Mouse (Mus musculus): ENCODE measurements around the gene Nkd2. TPM values are rescaled to one million over a fixed set of nuclear protein-coding genes. Genes with fewer than 3 reads are reported as not detected.

The Nkd2 gene
- total RNA-seq (2014; rRNA removed; ENCODE audit: low replicate concordance) (14.3 and 22.1 TPM in 2 replicates), polyA plus RNA-seq (2015; fragmentation: Nextera tagmentation; extraction: Ambion mirVana) (2.2 and 5.7 TPM in 2 replicates)

- Histone ChIP-seq H3K4me1 (ENCODE audit: control insufficient read depth, insufficient read depth) (peaks cover 7% of the 10 kb centered on the region), H3K27me3 (ENCODE audit: control insufficient read depth, insufficient read depth, low read length) (peaks cover 26% of the 10 kb centered on the region), H3K27ac (ENCODE audit: low read depth) (no peak within 1 kb of the TSS), H3K36me3 (replicated peaks; ENCODE audit: control insufficient read depth, insufficient read depth, low read length) (no peaks in the 10 kb centered on the region), H3K4me3 (ENCODE audit: low read depth, low read length) (peak within 1 kb of the TSS; percentile 67), H3K4me2 (ENCODE audit: low read depth, low read length) (peak within 1 kb of the TSS; percentile 94), H3K9ac (replicated peaks; ENCODE audit: low read depth, low read length) (peak within 1 kb of the TSS; percentile 67), H3K9me3 (replicated peaks; ENCODE audit: control insufficient read depth, low read length) (no peaks in the 10 kb centered on the region)
- ATAC-seq (ENCODE audit: insufficient read depth, low read depth) = peak; percentile 70
- peak; percentile 78 for DNase-seq (ENCODE audit: low spot score)
- WGBS = under 1% methylated on average over 38 of the region's 38 CpGs
- TF ChIP-seq EP300 (IDR thresholded peaks at IDR 0.05; ENCODE audit: low read depth) (no peak), CTCF (IDR thresholded peaks at IDR 0.05; ENCODE audit: low read depth) (peak; percentile 57)
Measured at GRCm38 (mm10) chr13:73847465-73847836, at the start of gene Nkd2. Nkd2 (minus strand) TSS chr13:73847631.

- peak; percentile 32 for DNase-seq (ENCODE audit: low spot score)
Measured at GRCm38 (mm10) chr13:73892493-73893178, 45.2 kb upstream of the Nkd2 start.

GRCm38 (mm10) chr13:73887415-73887874, 40.0 kb upstream of the Nkd2 start:
- ATAC-seq (ENCODE audit: insufficient read depth, low read depth) (peak; percentile 76), DNase-seq (ENCODE audit: low spot score) (peak; percentile 44)
- WGBS = 46% methylated on average over 4 of the region's 4 CpGs
- H3K4me1 ChIP-seq (ENCODE audit: control insufficient read depth, insufficient read depth) = peaks cover 10% of the 10 kb centered on the region
- no peak overlapping the region for H3K9ac ChIP-seq (replicated peaks; ENCODE audit: low read depth, low read length)
- no peaks in the 10 kb centered on the region for H3K9me3 ChIP-seq (replicated peaks; ENCODE audit: control insufficient read depth, low read length)
- no peak overlapping the region for H3K4me3 ChIP-seq (ENCODE audit: low read depth, low read length)
- H3K36me3 ChIP-seq (replicated peaks; ENCODE audit: control insufficient read depth, insufficient read depth, low read length) = no peaks in the 10 kb centered on the region
- H3K27ac ChIP-seq (ENCODE audit: low read depth) = no peak overlapping the region
- H3K27me3 ChIP-seq (ENCODE audit: control insufficient read depth, insufficient read depth, low read length) = no peaks in the 10 kb centered on the region
- no peak overlapping the region for H3K4me2 ChIP-seq (ENCODE audit: low read depth, low read length)
- no peak for TF ChIP-seq CTCF (IDR thresholded peaks at IDR 0.05; ENCODE audit: low read depth)
- TF ChIP-seq EP300 (IDR thresholded peaks at IDR 0.05; ENCODE audit: low read depth) = no peak

More at GRCm38 (mm10) chr13:73892493-73893178, 45.2 kb upstream of the Nkd2 start:
- H3K36me3 ChIP-seq (replicated peaks; ENCODE audit: control insufficient read depth, insufficient read depth, low read length) = no peaks in the 10 kb centered on the region
- H3K4me1 ChIP-seq (ENCODE audit: control insufficient read depth, insufficient read depth) = peaks cover 10% of the 10 kb centered on the region; the same call in 1 of the 2 replicates
- H3K27me3 ChIP-seq (ENCODE audit: control insufficient read depth, insufficient read depth, low read length) = no peaks in the 10 kb centered on the region
- TF ChIP-seq CTCF (IDR thresholded peaks at IDR 0.05; ENCODE audit: low read depth) (no peak), EP300 (IDR thresholded peaks at IDR 0.05; ENCODE audit: low read depth) (no peak)
- 30% methylated on average over 6 of the region's 6 CpGs for WGBS
- no peak overlapping the region for H3K4me3 ChIP-seq (ENCODE audit: low read depth, low read length)
- no peaks in the 10 kb centered on the region for H3K9me3 ChIP-seq (replicated peaks; ENCODE audit: control insufficient read depth, low read length)
- peak; percentile 68 for ATAC-seq (ENCODE audit: insufficient read depth, low read depth)
- no peak overlapping the region for H3K27ac ChIP-seq (ENCODE audit: low read depth)
- H3K4me2 ChIP-seq (ENCODE audit: low read depth, low read length) = no peak overlapping the region
- no peak overlapping the region for H3K9ac ChIP-seq (replicated peaks; ENCODE audit: low read depth, low read length)

GRCm38 (mm10) chr13:73886601-73887000, 39.2 kb upstream of the Nkd2 start:
- Histone ChIP-seq H3K9ac (replicated peaks; ENCODE audit: low read depth, low read length) (no peak overlapping the region), H3K27ac (ENCODE audit: low read depth) (no peak overlapping the region), H3K36me3 (replicated peaks; ENCODE audit: control insufficient read depth, insufficient read depth, low read length) (no peaks in the 10 kb centered on the region), H3K27me3 (ENCODE audit: control insufficient read depth, insufficient read depth, low read length) (no peaks in the 10 kb centered on the region), H3K4me2 (ENCODE audit: low read depth, low read length) (no peak overlapping the region), H3K4me1 (ENCODE audit: control insufficient read depth, insufficient read depth) (peaks cover 6% of the 10 kb centered on the region), H3K9me3 (replicated peaks; ENCODE audit: control insufficient read depth, low read length) (no peaks in the 10 kb centered on the region), H3K4me3 (ENCODE audit: low read depth, low read length) (no peak overlapping the region)
- TF ChIP-seq CTCF (IDR thresholded peaks at IDR 0.05; ENCODE audit: low read depth) = no peak
- TF ChIP-seq EP300 (IDR thresholded peaks at IDR 0.05; ENCODE audit: low read depth) = no peak
- 78% methylated on average over 5 of the region's 5 CpGs for WGBS
- ATAC-seq (ENCODE audit: insufficient read depth, low read depth) (0 out of 2 replicates have a peak, but pooled peaks have one; percentile 27), DNase-seq (ENCODE audit: low spot score) (no peak)

- H3K9me3 ChIP-seq (replicated peaks; ENCODE audit: control insufficient read depth, low read length) = no peaks in the 10 kb centered on the region
- DNase-seq (ENCODE audit: low spot score) = no peak
- no peak overlapping the region for H3K4me3 ChIP-seq (ENCODE audit: low read depth, low read length)
- H3K4me1 ChIP-seq (ENCODE audit: control insufficient read depth, insufficient read depth) = peaks cover 6% of the 10 kb centered on the region
- H3K9ac ChIP-seq (replicated peaks; ENCODE audit: low read depth, low read length) = no peak overlapping the region
- H3K27me3 ChIP-seq (ENCODE audit: control insufficient read depth, insufficient read depth, low read length) = no peaks in the 10 kb centered on the region
- H3K27ac ChIP-seq (ENCODE audit: low read depth) = no peak overlapping the region
- WGBS = 60% methylated on average over 4 of the region's 4 CpGs
- no peaks in the 10 kb centered on the region for H3K36me3 ChIP-seq (replicated peaks; ENCODE audit: control insufficient read depth, insufficient read depth, low read length)
- TF ChIP-seq EP300 (IDR thresholded peaks at IDR 0.05; ENCODE audit: low read depth) (no peak), CTCF (IDR thresholded peaks at IDR 0.05; ENCODE audit: low read depth) (no peak)
- no peak for ATAC-seq (ENCODE audit: insufficient read depth, low read depth)
- H3K4me2 ChIP-seq (ENCODE audit: low read depth, low read length) = no peak overlapping the region
Measured at GRCm38 (mm10) chr13:73886066-73886465, 38.6 kb upstream of the Nkd2 start.
